Mouse (Mus musculus): ENCODE results near the gene Abhd17a. TPM values are rescaled to one million over a fixed set of nuclear protein-coding genes. Genes with fewer than 3 reads are reported as not detected.

Gene Abhd17a
- polyA plus RNA-seq, 1 experiment from 2014 or later: 105 TPM

GRCm38 (mm10) chr10:80574896-80575295 lies 15.2 kb downstream of the Abhd17a start:
- DNase-seq (ENCODE audit: low spot score) (no peak), ATAC-seq (no peak)
- Histone ChIP-seq H3K9me3 (ENCODE audit: low read length) (no peaks in the 10 kb centered on the region), H3K9ac (replicated peaks; ENCODE audit: low read depth) (no peak overlapping the region), H3K27ac (ENCODE audit: low read length) (no peak overlapping the region), H3K27me3 (replicated peaks; ENCODE audit: insufficient read depth, low read length) (no peaks in the 10 kb centered on the region), H3K4me3 (ENCODE audit: low read depth, low read length) (no peak overlapping the region), H3K4me1 (ENCODE audit: insufficient read depth, low read depth, low read length) (peaks cover 18% of the 10 kb centered on the region), H3K36me3 (ENCODE audit: insufficient read depth, low read length) (no peaks in the 10 kb centered on the region), H3K4me2 (replicated peaks; ENCODE audit: low read depth, low read length) (no peak overlapping the region)
- TF ChIP-seq EP300 (IDR thresholded peaks at IDR 0.05) (no peak), CTCF (IDR thresholded peaks at IDR 0.05) (no peak)
- 68% methylated on average over 3 of the region's 3 CpGs for WGBS

- Histone ChIP-seq H3K27me3 (replicated peaks; ENCODE audit: insufficient read depth, low read length) (no peaks in the 10 kb centered on the region), H3K9me3 (ENCODE audit: low read length) (no peaks in the 10 kb centered on the region), H3K4me2 (replicated peaks; ENCODE audit: low read depth, low read length) (no peak overlapping the region), H3K4me3 (ENCODE audit: low read depth, low read length) (no peak overlapping the region), H3K36me3 (ENCODE audit: insufficient read depth, low read length) (no peaks in the 10 kb centered on the region), H3K4me1 (ENCODE audit: insufficient read depth, low read depth, low read length) (peaks cover 18% of the 10 kb centered on the region), H3K9ac (replicated peaks; ENCODE audit: low read depth) (no peak overlapping the region), H3K27ac (ENCODE audit: low read length) (no peak overlapping the region)
- DNase-seq (ENCODE audit: low spot score) (no peak), ATAC-seq (no peak)
- TF ChIP-seq CTCF (IDR thresholded peaks at IDR 0.05): no peak
- TF ChIP-seq EP300 (IDR thresholded peaks at IDR 0.05): no peak
- 59% methylated on average over 9 of the region's 9 CpGs for whole genome bisulfite sequencing
These were observed 16.2 kb downstream of the Abhd17a start for GRCm38 (mm10) chr10:80573944-80574343.

- Histone ChIP-seq H3K27ac (ENCODE audit: low read length) (no peak overlapping the region), H3K4me2 (replicated peaks; ENCODE audit: low read depth, low read length) (no peak overlapping the region), H3K4me1 (ENCODE audit: insufficient read depth, low read depth, low read length) (peaks cover 18% of the 10 kb centered on the region), H3K36me3 (ENCODE audit: insufficient read depth, low read length) (no peaks in the 10 kb centered on the region), H3K27me3 (replicated peaks; ENCODE audit: insufficient read depth, low read length) (no peaks in the 10 kb centered on the region), H3K4me3 (ENCODE audit: low read depth, low read length) (no peak overlapping the region), H3K9ac (replicated peaks; ENCODE audit: low read depth) (no peak overlapping the region), H3K9me3 (ENCODE audit: low read length) (no peaks in the 10 kb centered on the region)
- DNase-seq (ENCODE audit: low spot score) (no peak), ATAC-seq (no peak)
- TF ChIP-seq EP300 (IDR thresholded peaks at IDR 0.05) (no peak), CTCF (IDR thresholded peaks at IDR 0.05) (no peak)
- 74% methylated on average over 2 of the region's 2 CpGs for WGBS
These were observed 17.7 kb downstream of the Abhd17a start for GRCm38 (mm10) chr10:80572477-80572876.

- no peak overlapping the region; the same call in 1 of the 2 replicates for H3K4me3 ChIP-seq (ENCODE audit: low read depth, low read length)
These were observed 19.0 kb downstream of the Abhd17a start for GRCm38 (mm10) chr10:80570871-80571836.

GRCm38 (mm10) chr10:80570419-80570818 lies 19.7 kb downstream of the Abhd17a start:
- H3K4me1 ChIP-seq (ENCODE audit: insufficient read depth, low read depth, low read length): peaks cover 11% of the 10 kb centered on the region; the same call in 1 of the 2 replicates
- peak overlapping the region; percentile 31 for H3K4me2 ChIP-seq (replicated peaks; ENCODE audit: low read depth, low read length)
- TF ChIP-seq EP300 (IDR thresholded peaks at IDR 0.05) (no peak), CTCF (IDR thresholded peaks at IDR 0.05) (no peak)
- no peaks in the 10 kb centered on the region for H3K36me3 ChIP-seq (ENCODE audit: insufficient read depth, low read length)
- ATAC-seq: no peak
- no peak overlapping the region for H3K9ac ChIP-seq (replicated peaks; ENCODE audit: low read depth)
- no peak overlapping the region for H3K27ac ChIP-seq (ENCODE audit: low read length)
- no peaks in the 10 kb centered on the region for H3K27me3 ChIP-seq (replicated peaks; ENCODE audit: insufficient read depth, low read length)
- H3K4me3 ChIP-seq (ENCODE audit: low read depth, low read length): no peak overlapping the region
- H3K9me3 ChIP-seq (ENCODE audit: low read length): no peaks in the 10 kb centered on the region
- WGBS: 85% methylated on average over 10 of the region's 10 CpGs
- no peak for DNase-seq (ENCODE audit: low spot score)

More at GRCm38 (mm10) chr10:80570871-80571836, 19.0 kb downstream of the Abhd17a start:
- H3K9me3 ChIP-seq (ENCODE audit: low read length): no peaks in the 10 kb centered on the region
- no peak overlapping the region for H3K9ac ChIP-seq (replicated peaks; ENCODE audit: low read depth)
- ATAC-seq (peak; percentile 47), DNase-seq (ENCODE audit: low spot score) (peak; percentile 69)
- no peak for TF ChIP-seq CTCF (IDR thresholded peaks at IDR 0.05)
- no peak for TF ChIP-seq EP300 (IDR thresholded peaks at IDR 0.05)
- no peaks in the 10 kb centered on the region for H3K36me3 ChIP-seq (ENCODE audit: insufficient read depth, low read length)
- peaks cover 17% of the 10 kb centered on the region for H3K4me1 ChIP-seq (ENCODE audit: insufficient read depth, low read depth, low read length)
- no peak overlapping the region for H3K27ac ChIP-seq (ENCODE audit: low read length)
- peak overlapping the region; percentile 28 for H3K4me2 ChIP-seq (replicated peaks; ENCODE audit: low read depth, low read length)
- H3K27me3 ChIP-seq (replicated peaks; ENCODE audit: insufficient read depth, low read length): no peaks in the 10 kb centered on the region
- 26% methylated on average over 30 of the region's 30 CpGs for WGBS

- Histone ChIP-seq H3K4me2 (replicated peaks; ENCODE audit: low read depth, low read length) (peak overlapping the region; percentile 31), H3K4me3 (ENCODE audit: low read depth, low read length) (0 out of 2 replicates have a peak overlapping the region, but pooled peaks have one; percentile 1), H3K4me1 (ENCODE audit: insufficient read depth, low read depth, low read length) (peaks cover 11% of the 10 kb centered on the region; the same call in 1 of the 2 replicates), H3K36me3 (ENCODE audit: insufficient read depth, low read length) (no peaks in the 10 kb centered on the region), H3K27me3 (replicated peaks; ENCODE audit: insufficient read depth, low read length) (no peaks in the 10 kb centered on the region), H3K27ac (ENCODE audit: low read length) (no peak overlapping the region), H3K9me3 (ENCODE audit: low read length) (no peaks in the 10 kb centered on the region), H3K9ac (replicated peaks; ENCODE audit: low read depth) (no peak overlapping the region)
- no peak for TF ChIP-seq CTCF (IDR thresholded peaks at IDR 0.05)
- no peak for TF ChIP-seq EP300 (IDR thresholded peaks at IDR 0.05)
- DNase-seq (ENCODE audit: low spot score): peak; percentile 93
- 33% methylated on average over 10 of the region's 10 CpGs for WGBS
- ATAC-seq: peak; percentile 78
These were observed 20.5 kb downstream of the Abhd17a start for GRCm38 (mm10) chr10:80569664-80570066.
